8 mouse cellular contexts compared by ENCODE assay signal in the genomic region with DNA sequence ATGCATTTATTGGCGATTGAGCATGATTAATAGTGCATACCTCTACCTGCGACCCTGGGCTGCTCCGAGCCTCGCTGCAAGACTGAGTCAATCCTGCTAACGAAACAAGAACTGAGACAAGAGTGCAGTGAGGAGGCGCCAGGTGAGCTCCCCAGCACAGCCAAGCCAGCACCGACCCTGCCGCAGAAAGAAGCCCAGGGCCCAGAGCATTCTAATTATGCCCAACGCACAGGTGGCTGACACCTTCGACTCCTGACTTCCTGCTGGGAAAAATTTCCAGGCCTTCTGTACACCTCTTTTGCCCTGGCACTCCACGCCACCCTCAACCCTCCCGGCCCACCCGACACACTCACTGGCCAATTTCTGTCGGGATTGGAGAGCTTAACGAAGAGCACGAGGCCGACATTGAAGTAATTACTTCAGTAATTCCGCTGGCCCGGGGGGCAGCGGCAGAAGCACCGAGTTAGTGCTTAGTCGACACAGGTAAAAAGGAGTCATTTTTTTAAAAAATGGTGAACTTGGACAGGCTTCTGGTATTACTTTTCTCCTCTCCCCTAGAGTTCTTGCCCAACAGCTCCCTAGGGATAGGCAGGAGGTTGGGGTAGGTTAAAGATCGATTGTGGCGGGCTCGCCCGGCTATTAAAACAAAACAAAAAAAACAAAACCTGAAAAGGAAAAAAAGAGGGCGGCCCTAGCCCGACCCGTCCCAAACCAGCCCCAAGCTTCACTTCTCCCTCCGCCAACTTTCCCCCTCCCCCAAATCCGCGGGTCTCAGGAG. TPM values are rescaled to one million over a fixed set of nuclear protein-coding genes. Genes with fewer than 3 reads are reported as not detected.
DNase-seq lines count a peak whose midpoint lies in the region; ATAC-seq and TF ChIP-seq lines count a peak whose summit lies in the region.

No protein-coding gene starts in this region.

- no peak for TF ChIP-seq CTCF in embryonic fibroblast, embryonic 13.5 days (IDR thresholded peaks at IDR 0.05; ENCODE audit: borderline replicate concordance, insufficient read depth, low read length)

- 1% methylated on average over 32 of the region's 32 CpGs for WGBS in intestine, embryonic 16.5 days
- under 1% methylated on average over 31 of the region's 32 CpGs for WGBS in lung, embryonic 16.5 days
- under 1% methylated on average over 31 of the region's 32 CpGs for WGBS in stomach, embryonic 15.5 days

- H3K4me3 ChIP-seq in embryonic fibroblast, embryonic 13.5 days (ENCODE audit: insufficient read depth, low read length): peak overlapping the region; percentile 76
- H3K4me3 ChIP-seq in intestine, embryonic 16.5 days (ENCODE audit: low read length): peak overlapping the region; percentile 94
- peak overlapping the region; percentile 96 for H3K4me3 ChIP-seq in lung, embryonic 16.5 days (ENCODE audit: low read length)
- peak overlapping the region; percentile 84 for H3K4me3 ChIP-seq in stomach, embryonic 15.5 days (replicated peaks)

- no peaks in the 10 kb centered on the region for H3K27me3 ChIP-seq in intestine, embryonic 16.5 days (replicated peaks; ENCODE audit: control insufficient read depth, insufficient read depth, low read length)
- no peaks in the 10 kb centered on the region for H3K27me3 ChIP-seq in lung, embryonic 16.5 days (ENCODE audit: control insufficient read depth, insufficient read depth, low read depth, low read length)
- no peaks in the 10 kb centered on the region for H3K27me3 ChIP-seq in stomach, embryonic 15.5 days (replicated peaks)

- peak overlapping the region; percentile 92 for H3K27ac ChIP-seq in embryonic fibroblast, embryonic 13.5 days (ENCODE audit: insufficient read depth, low read length)
- peak overlapping the region; percentile 100 for H3K27ac ChIP-seq in intestine, embryonic 16.5 days (ENCODE audit: low read length)
- peak overlapping the region; percentile 100 for H3K27ac ChIP-seq in lung, embryonic 16.5 days (ENCODE audit: low read length)
- H3K27ac ChIP-seq in stomach, embryonic 15.5 days: peak overlapping the region; percentile 100

- peak overlapping the region; percentile 97 for H3K9ac ChIP-seq in intestine, embryonic 16.5 days (ENCODE audit: low read depth, low read length)
- peak overlapping the region; percentile 96 for H3K9ac ChIP-seq in lung, embryonic 16.5 days (ENCODE audit: low read length)
- peak overlapping the region; percentile 90 for H3K9ac ChIP-seq in stomach, embryonic 15.5 days

- H3K4me1 ChIP-seq in embryonic fibroblast, embryonic 13.5 days (ENCODE audit: control insufficient read depth, insufficient read depth, low read length): no peaks in the 10 kb centered on the region; the same call in none of the 2 replicates
- peaks cover 8% of the 10 kb centered on the region for H3K4me1 ChIP-seq in intestine, embryonic 16.5 days (ENCODE audit: control insufficient read depth, insufficient read depth, low read length)
- peaks cover 7% of the 10 kb centered on the region for H3K4me1 ChIP-seq in lung, embryonic 16.5 days (replicated peaks; ENCODE audit: control insufficient read depth, insufficient read depth, low read length)
- H3K4me1 ChIP-seq in stomach, embryonic 15.5 days: peaks cover 5% of the 10 kb centered on the region; the same call in 1 of the 2 replicates

- TF ChIP-seq POLR2A in embryonic fibroblast, embryonic 13.5 days (IDR thresholded peaks at IDR 0.05; ENCODE audit: low read depth, low read length): no peak

- 0 out of 2 replicates have a peak, but pooled peaks cover 9% of the 10 kb centered on the region for H3K36me3 ChIP-seq in intestine, embryonic 16.5 days (ENCODE audit: control insufficient read depth, insufficient read depth, low read length)
- peaks cover 14% of the 10 kb centered on the region; the same call in 1 of the 2 replicates for H3K36me3 ChIP-seq in lung, embryonic 16.5 days (ENCODE audit: control insufficient read depth, insufficient read depth, low read length)
- peaks cover 3% of the 10 kb centered on the region for H3K36me3 ChIP-seq in stomach, embryonic 15.5 days

- DNase-seq in adrenal gland, adult (ENCODE audit: inconsistent age in 2 of 2, low spot score in 1 of 2): peak; percentile 31 to 66
- DNase-seq in adrenal gland, postnatal 4 days (ENCODE audit: low spot score in 2 of 2): no peak
- peak; percentile 22 for DNase-seq in Muller cell, postnatal 12 days (ENCODE audit: inconsistent ontology term)
- DNase-seq in frontal cortex, postnatal 36 days (ENCODE audit: low spot score in 2 of 2): no peak

- H3K4me2 ChIP-seq in intestine, embryonic 16.5 days (ENCODE audit: low read depth, low read length): peak overlapping the region; percentile 74
- peak overlapping the region; percentile 60 for H3K4me2 ChIP-seq in lung, embryonic 16.5 days (ENCODE audit: low read depth, low read length)
- peak overlapping the region; percentile 73 for H3K4me2 ChIP-seq in stomach, embryonic 15.5 days

- ATAC-seq in intestine, embryonic 16.5 days: no peak
- no peak for ATAC-seq in lung, embryonic 16.5 days (ENCODE audit: low read depth)
- ATAC-seq in stomach, embryonic 15.5 days (ENCODE audit: insufficient read depth, low FRiP score, low read depth): no peak

- no peaks in the 10 kb centered on the region for H3K9me3 ChIP-seq in intestine, embryonic 16.5 days (ENCODE audit: control insufficient read depth, low read length)
- no peaks in the 10 kb centered on the region for H3K9me3 ChIP-seq in lung, embryonic 16.5 days (ENCODE audit: control insufficient read depth, low read length)
- H3K9me3 ChIP-seq in stomach, embryonic 15.5 days: no peaks in the 10 kb centered on the region

RNA-seq across cellular contexts. Expression of gene Prpf38b, which starts 1.0 kb away (rescaled TPM):
- 10 to 100 TPM; 80.4 to 83.0 TPM for total RNA-seq in adrenal gland, postnatal 4 days (2021)
- 84.1 and 103 TPM in 2 replicates for polyA plus RNA-seq in embryonic fibroblast, embryonic 13.5 days (2011; ENCODE audit: insufficient read length, low read depth, missing spikeins)
- 53.6 and 57.8 TPM in 2 replicates for polyA plus RNA-seq in intestine, embryonic 16.5 days (2015; fragmentation: Nextera tagmentation; extraction: Ambion mirVana)
- 67.8 and 69.6 TPM in 2 replicates for polyA plus RNA-seq in lung, embryonic 16.5 days (2015; fragmentation: Nextera tagmentation; extraction: Ambion mirVana)
- polyA plus RNA-seq in stomach, embryonic 15.5 days (2015; fragmentation: Nextera tagmentation; extraction: Ambion mirVana): 84.5 and 88.8 TPM in 2 replicates

RNA-seq across cellular contexts. Expression of gene Fndc7, which starts 20.7 kb away (rescaled TPM):
- total RNA-seq in adrenal gland, postnatal 4 days (2021): 1 to 10 TPM; 1.5 to 1.7 TPM
- polyA plus RNA-seq in embryonic fibroblast, embryonic 13.5 days (2011; ENCODE audit: insufficient read length, low read depth, missing spikeins): not detected in 2 replicates
- 0.11 and 0.47 TPM in 2 replicates for polyA plus RNA-seq in intestine, embryonic 16.5 days (2015; fragmentation: Nextera tagmentation; extraction: Ambion mirVana)
- 0.82 and 1.1 TPM in 2 replicates for polyA plus RNA-seq in lung, embryonic 16.5 days (2015; fragmentation: Nextera tagmentation; extraction: Ambion mirVana)
- 0.08 and 0.14 TPM in 2 replicates for polyA plus RNA-seq in stomach, embryonic 15.5 days (2015; fragmentation: Nextera tagmentation; extraction: Ambion mirVana)

RNA-seq across cellular contexts. Expression of gene Henmt1, which starts 29.2 kb away (rescaled TPM):
- total RNA-seq in adrenal gland, postnatal 4 days (2021): under 1 TPM in 1 of 2 experiments, not detected in 1; 0.20 TPM
- not detected in 2 replicates for polyA plus RNA-seq in embryonic fibroblast, embryonic 13.5 days (2011; ENCODE audit: insufficient read length, low read depth, missing spikeins)
- 0.12 and 0.28 TPM in 2 replicates for polyA plus RNA-seq in intestine, embryonic 16.5 days (2015; fragmentation: Nextera tagmentation; extraction: Ambion mirVana)
- polyA plus RNA-seq in lung, embryonic 16.5 days (2015; fragmentation: Nextera tagmentation; extraction: Ambion mirVana): 0.33 and 0.43 TPM in 2 replicates
- polyA plus RNA-seq in stomach, embryonic 15.5 days (2015; fragmentation: Nextera tagmentation; extraction: Ambion mirVana): 0.41 and 0.44 TPM in 2 replicates

RNA-seq across cellular contexts. Expression of gene Gm9857, which starts 29.8 kb away (rescaled TPM):
- not detected for total RNA-seq in adrenal gland, postnatal 4 days (2021)
- not detected in 2 replicates for polyA plus RNA-seq in embryonic fibroblast, embryonic 13.5 days (2011; ENCODE audit: insufficient read length, low read depth, missing spikeins)
- not detected in 2 replicates for polyA plus RNA-seq in intestine, embryonic 16.5 days (2015; fragmentation: Nextera tagmentation; extraction: Ambion mirVana)
- not detected in 2 replicates for polyA plus RNA-seq in lung, embryonic 16.5 days (2015; fragmentation: Nextera tagmentation; extraction: Ambion mirVana)
- polyA plus RNA-seq in stomach, embryonic 15.5 days (2015; fragmentation: Nextera tagmentation; extraction: Ambion mirVana): 0.54 TPM in 1 of 2 replicates, not detected in the other

Comparison
In these comparisons a context has a peak if more than half of its experiments do, and no peak if none do; other contexts are left out.
1. DNase-seq: peak in adrenal gland, adult (2 of 2) and Muller cell, postnatal 12 days (single experiment); none in adrenal gland, postnatal 4 days (0 of 2) and frontal cortex, postnatal 36 days (0 of 2).
2. Peak in every context shown above with its lines, with median percentiles within 50 percentile points of each other: H3K27ac ChIP-seq, H3K4me3 ChIP-seq, H3K4me2 ChIP-seq and H3K9ac ChIP-seq.